Mouse (Mus musculus): ENCODE results near the gene Zfp712. TPM values are rescaled to one million over a fixed set of nuclear protein-coding genes. Genes with fewer than 3 reads are reported as not detected.

The Zfp712 gene
- 3.9 and 4.0 TPM in 2 replicates for polyA plus RNA-seq (2012; rRNA removed)

DNA sequence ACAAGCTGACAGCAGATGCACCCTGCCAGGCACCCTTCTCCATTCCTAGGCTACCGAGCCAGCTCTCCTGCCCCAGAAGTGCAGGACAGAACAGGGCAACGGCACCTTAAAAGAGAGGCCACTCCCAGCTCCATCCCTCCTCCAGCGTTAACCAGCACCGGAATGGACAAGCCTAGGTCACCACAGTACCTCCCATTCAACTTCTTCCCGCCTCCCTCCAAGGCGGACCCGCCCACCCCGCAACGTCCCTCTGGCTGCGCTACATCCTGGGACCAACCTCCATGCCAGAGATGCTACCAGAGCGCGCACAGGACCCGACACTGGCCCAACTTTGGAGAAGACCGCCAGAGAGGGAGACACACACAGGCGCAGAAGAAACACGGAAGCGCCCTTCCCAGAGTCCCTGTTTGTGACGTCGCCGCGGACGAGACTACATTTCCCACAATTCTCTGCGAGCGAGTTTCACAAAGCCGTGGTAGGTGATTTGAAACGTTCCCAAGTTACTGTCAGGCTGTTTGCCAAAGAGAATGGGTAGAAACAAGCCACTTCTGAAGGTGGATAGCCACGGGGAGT is at the start of gene Zfp712:
Gene Zfp712, minus strand, starts transcription at position 385 of the 573 bp plus-strand sequence.

DNA sequence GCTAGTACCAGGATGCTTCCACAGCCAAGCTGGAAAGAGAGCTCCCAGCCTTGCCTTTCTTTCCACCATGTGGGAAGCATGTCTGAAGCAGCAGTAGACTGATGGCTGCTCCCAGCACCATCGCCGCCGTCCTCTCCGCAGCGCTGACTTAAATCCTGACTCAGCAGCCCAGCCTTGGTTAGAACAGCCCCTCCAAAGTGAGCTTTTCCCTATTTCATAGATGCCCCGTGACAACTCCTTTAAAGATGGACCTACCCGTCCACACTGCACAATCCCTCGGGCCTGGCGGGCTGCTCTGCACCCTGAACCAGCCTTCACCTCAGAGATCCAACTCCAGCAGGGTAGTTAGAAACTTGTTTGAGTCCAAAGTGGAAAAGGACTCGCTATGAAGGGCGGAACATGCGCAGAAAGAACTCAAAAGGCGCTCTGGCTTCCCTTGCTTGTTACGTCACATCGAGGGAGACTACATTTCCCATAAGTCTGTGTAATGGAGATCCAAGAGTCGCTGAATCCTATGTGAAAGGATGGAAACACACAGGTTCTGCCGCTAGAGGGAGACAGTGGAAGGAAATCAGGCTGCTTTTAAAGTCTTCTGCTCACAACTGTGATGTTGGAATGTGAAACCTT is 47.3 kb upstream of the Zfp712 start, which contains the start of gene Gm28557:
Gene Gm28557, minus strand, starts transcription at position 411 of the 627 bp plus-strand sequence.

DNA sequence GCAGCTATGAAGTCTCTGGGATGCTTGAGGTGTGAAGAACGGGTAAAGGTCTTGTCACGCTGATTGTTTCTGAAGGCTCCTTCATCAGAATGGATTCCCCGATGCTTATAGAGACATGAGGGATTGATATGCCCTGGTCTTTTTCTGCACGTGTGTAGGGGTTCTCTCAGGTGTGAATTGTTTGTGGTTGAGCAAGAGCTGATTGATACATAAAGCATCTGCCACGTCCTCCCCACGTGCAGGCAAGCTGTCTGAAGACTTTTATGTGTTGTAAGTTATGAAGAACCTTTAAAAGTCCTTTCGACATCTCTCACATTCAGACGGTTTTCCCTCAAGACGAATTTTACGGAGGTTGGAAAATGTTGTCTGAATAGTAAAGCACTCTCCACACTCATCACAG is 36.9 kb upstream of the Zfp712 start, which contains the start of gene Zfp708:
Gene Zfp708, minus strand, starts transcription at position 101 of the 400 bp plus-strand sequence.

Other genes starting within 250 kb of the Zfp712 start
- 4.0 and 4.1 TPM in 2 replicates for gene Gm10767, start 156.3 kb downstream of the Zfp712 start, polyA plus RNA-seq (2012; rRNA removed)
- 6.9 and 7.1 TPM in 2 replicates for gene Zfp708, start 36.8 kb upstream of the Zfp712 start, polyA plus RNA-seq (2012; rRNA removed)
- 1.4 and 1.7 TPM in 2 replicates for gene Gm28557, start 47.4 kb upstream of the Zfp712 start, polyA plus RNA-seq (2012; rRNA removed)
- 0.04 and 0.11 TPM in 2 replicates for gene Rslcan18, start 55.1 kb upstream of the Zfp712 start, polyA plus RNA-seq (2012; rRNA removed)
- 3.8 and 4.1 TPM in 2 replicates for gene Zfp759, start 60.5 kb upstream of the Zfp712 start, polyA plus RNA-seq (2012; rRNA removed)
- gene Rsl1, start 112.0 kb upstream of the Zfp712 start, polyA plus RNA-seq (2012; rRNA removed) = 4.7 and 5.2 TPM in 2 replicates
- 2.0 TPM in 2 replicates for gene Zfp455, start 133.3 kb upstream of the Zfp712 start, polyA plus RNA-seq (2012; rRNA removed)
- 3.8 and 4.3 TPM in 2 replicates for gene Zfp458, start 217.3 kb upstream of the Zfp712 start, polyA plus RNA-seq (2012; rRNA removed)
- gene Zfp457, start 245.3 kb upstream of the Zfp712 start, polyA plus RNA-seq (2012; rRNA removed) = 1.9 and 2.0 TPM in 2 replicates